ENCODE assay signal across 16 mouse cellular contexts in the genomic region with DNA sequence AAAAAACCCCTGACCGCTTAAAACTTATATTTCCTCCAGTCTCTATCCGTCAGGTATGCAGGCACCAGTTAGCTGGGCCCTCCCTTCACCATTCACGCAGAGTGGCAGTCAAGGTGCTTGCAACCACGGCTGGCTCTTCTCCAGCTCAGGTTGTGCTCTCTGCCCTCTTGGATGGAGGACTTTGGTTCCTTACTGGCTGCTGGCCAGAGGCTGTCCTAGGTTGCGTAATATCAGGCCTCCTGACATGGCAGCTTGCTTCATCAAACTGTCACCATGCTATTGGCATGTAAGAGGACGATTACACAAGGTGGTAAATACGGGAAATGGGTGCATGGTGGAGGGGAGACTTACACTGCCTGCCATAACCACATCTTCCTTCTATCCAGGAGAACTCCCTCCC. TPM values are rescaled to one million over a fixed set of nuclear protein-coding genes. Genes with fewer than 3 reads are reported as not detected.
DNase-seq lines count a peak whose midpoint lies in the region; ATAC-seq lines count a peak whose summit lies in the region.
"Had no signal": no experiment of that assay in that cellular context is flagged by ENCODE, and none has a peak within 500 bp of the region (broad histone marks: within the 10 kb centered on the region; RNA-seq: fewer than 3 reads in every experiment).

No protein-coding gene starts in this region.

- ATAC-seq in megakaryocyte, adult 5-6 weeks (ENCODE audit: poor library complexity, severe bottlenecking), result peak; percentile 98
- ATAC-seq: activated CD4-positive, CD25-positive, alpha-beta regulatory T cell, adult 4 months had no signal

- WGBS in large intestine, adult 2 months, result 37% methylated on average over 7 of the region's 7 CpGs

- peak; percentile 37 for DNase-seq in adrenal gland, postnatal 10 days
- no peak for DNase-seq in adrenal gland, postnatal 4 days (ENCODE audit: low spot score in 2 of 2)
- peak; percentile 21 for DNase-seq in adrenal gland, postnatal 25 days
- DNase-seq in large intestine, adult 2 months (ENCODE audit: low read depth, low spot score), result peak; percentile 58
- DNase-seq in layer of hippocampus, postnatal 36 days, result no peak
- DNase-seq in frontal cortex, postnatal 36 days (ENCODE audit: low spot score in 2 of 2), result no peak
- DNase-seq in cerebellum, postnatal 25 days, result no peak
- DNase-seq: cerebellum, adult 18-20 months; heart, adult 18-20 months; heart, postnatal 36 days; left cerebral cortex, postnatal 4 days; right cerebral cortex, adult 18-20 months had no signal

RNA-seq across cellular contexts. Expression of a gene that starts 17.7 kb away (rescaled TPM):
- total RNA-seq in adrenal gland, postnatal 10 days (2021), result 1 to 10 TPM; 2.3 to 3.8 TPM
- total RNA-seq in adrenal gland, postnatal 4 days (2021), result 1 to 10 TPM; 7.1 to 7.5 TPM
- total RNA-seq in adrenal gland, postnatal 25 days (2021), result 2.1 and 2.7 TPM in 2 replicates
- polyA plus RNA-seq in large intestine, adult 2 months (2012; rRNA removed), result 3.0 and 4.0 TPM in 2 replicates
- total RNA-seq in megakaryocyte, adult 5-6 weeks (2015), result 7.2 and 9.4 TPM in 2 replicates
- 0.53 and 2.0 TPM in 2 replicates for total RNA-seq in megakaryocyte, adult 5-6 weeks (2017)
- total RNA-seq in layer of hippocampus, postnatal 36 days (2021), result 1 to 10 TPM in 1 of 2 experiments, under 1 TPM in 1; 1.00 to 1.0 TPM
- total RNA-seq: MEL had no signal

RNA-seq across cellular contexts. Expression of a gene that starts 30.8 kb away (rescaled TPM):
- total RNA-seq in adrenal gland, postnatal 10 days (2021), result 1 to 10 TPM; 7.2 to 8.9 TPM
- total RNA-seq in adrenal gland, postnatal 4 days (2021), result 10 to 100 TPM in 1 of 2 experiments, 1 to 10 TPM in 1; 9.2 to 10.2 TPM
- 15.2 and 18.9 TPM in 2 replicates for total RNA-seq in adrenal gland, postnatal 25 days (2021)
- polyA plus RNA-seq in large intestine, adult 2 months (2012; rRNA removed), result 1.2 TPM in 2 replicates
- total RNA-seq in megakaryocyte, adult 5-6 weeks (2015), result 6.8 TPM in 2 replicates
- total RNA-seq in megakaryocyte, adult 5-6 weeks (2017), result 5.2 and 5.8 TPM in 2 replicates
- total RNA-seq in layer of hippocampus, postnatal 36 days (2021), result 10 to 100 TPM; 10.4 to 12.6 TPM

RNA-seq across cellular contexts. Expression of a gene that starts 45.6 kb away (rescaled TPM):
- under 1 TPM; 0.51 to 0.75 TPM for total RNA-seq in adrenal gland, postnatal 10 days (2021)
- total RNA-seq in adrenal gland, postnatal 4 days (2021), result under 1 TPM; 0.68 to 0.76 TPM
- total RNA-seq in adrenal gland, postnatal 25 days (2021), result 0.55 and 0.62 TPM in 2 replicates
- not detected in 2 replicates for polyA plus RNA-seq in large intestine, adult 2 months (2012; rRNA removed)
- not detected in 2 replicates for total RNA-seq in megakaryocyte, adult 5-6 weeks (2015)
- not detected in 2 replicates for total RNA-seq in megakaryocyte, adult 5-6 weeks (2017)
- total RNA-seq in layer of hippocampus, postnatal 36 days (2021), result 1 to 10 TPM; 1.5 to 1.9 TPM
- total RNA-seq: megakaryocyte-erythroid progenitor cell, adult 5-6 weeks; MEL had no signal
- polyA plus RNA-seq: activated CD4-positive, CD25-positive, alpha-beta regulatory T cell, adult 4 months had no signal

Comparison
In these comparisons a context has a peak if more than half of its experiments do, and no peak if none do; other contexts are left out.
1. DNase-seq: peak in adrenal gland, postnatal 10 days (single experiment), adrenal gland, postnatal 25 days (single experiment) and large intestine, adult 2 months (single experiment); none in adrenal gland, postnatal 4 days (0 of 2), layer of hippocampus, postnatal 36 days (0 of 2), frontal cortex, postnatal 36 days (0 of 2) and cerebellum, postnatal 25 days (0 of 2).